Mouse (Mus musculus) liver, embryonic 15.5 days (tissue): ENCODE measurements around the gene Runx3. TPM values are rescaled to one million over a fixed set of nuclear protein-coding genes. Genes with fewer than 3 reads are reported as not detected.

Source experiments
- ATAC-seq: fragments of 200-750 bp; cut with Nextera tagmentation; 2 replicates; pipeline ENCODE4 v1.8.0; 2017; ENCODE audit warnings: moderate number of reproducible peaks, mild to moderate bottlenecking, moderate library complexity; ENCODE audit not compliant: insufficient read depth
- H3K27ac ChIP-seq: fragments of 300-500 bp; sonication (generic); replicated peaks from 2 replicates; pipeline ENCODE4 v1.5.1; 2015; ENCODE audit warnings: mild to moderate bottlenecking, inconsistent platforms
- H3K27me3 ChIP-seq: fragments of 300-500 bp; sonication (generic); 2 replicates; pipeline ENCODE4 v1.6.1; 2015; ENCODE audit warnings: mild to moderate bottlenecking, inconsistent platforms
- H3K36me3 ChIP-seq: fragments of 300-500 bp; sonication (generic); replicated peaks from 2 replicates; pipeline ENCODE4 v1.6.1; 2015; ENCODE audit warnings: moderate library complexity, mild to moderate bottlenecking, inconsistent platforms
- H3K4me1 ChIP-seq: fragments of 300-500 bp; sonication (generic); replicated peaks from 2 replicates; pipeline ENCODE4 v1.6.1; 2015; ENCODE audit warnings: inconsistent platforms
- H3K4me2 ChIP-seq: fragments of 300-500 bp; sonication (generic); 2 replicates; pipeline ENCODE4 v1.6.1; 2015; ENCODE audit warnings: moderate library complexity, mild to moderate bottlenecking, inconsistent platforms
- H3K4me3 ChIP-seq: fragments of 300-500 bp; sonication (generic); replicated peaks from 2 replicates; pipeline ENCODE4 v1.5.1; 2015; ENCODE audit warnings: mild to moderate bottlenecking, inconsistent platforms
- H3K9ac ChIP-seq: fragments of 300-500 bp; sonication (generic); 2 replicates; pipeline ENCODE4 v1.6.1; 2015; ENCODE audit warnings: moderate library complexity, mild to moderate bottlenecking, inconsistent platforms
- H3K9me3 ChIP-seq: fragments of 300-500 bp; sonication (generic); replicated peaks from 2 replicates; pipeline ENCODE4 v1.6.1; 2016; ENCODE audit warnings: inconsistent platforms
- WGBS: fragments of 180-500 bp; shearing (Covaris S2); methylation state at CpG from one replicate; pipeline ENCODE4 v1.1.7; 2015; ENCODE audit warnings: mixed read lengths; ENCODE audit not compliant: insufficient replicate concordance; 5-methylcytosine and 5-hydroxymethylcytosine counted together
- polyA plus RNA-seq: library from polyadenylated mRNA; unstranded; fragments of >200 nt; fragmentation: Nextera tagmentation; extraction: Ambion mirVana; gene quantifications from 2 replicates; pipeline ENCODE4 v1.2.1, GENCODE M21; 2015

The Runx3 gene
- polyA plus RNA-seq, 1 experiment from 2014 or later, result 0.75 TPM

DNA sequence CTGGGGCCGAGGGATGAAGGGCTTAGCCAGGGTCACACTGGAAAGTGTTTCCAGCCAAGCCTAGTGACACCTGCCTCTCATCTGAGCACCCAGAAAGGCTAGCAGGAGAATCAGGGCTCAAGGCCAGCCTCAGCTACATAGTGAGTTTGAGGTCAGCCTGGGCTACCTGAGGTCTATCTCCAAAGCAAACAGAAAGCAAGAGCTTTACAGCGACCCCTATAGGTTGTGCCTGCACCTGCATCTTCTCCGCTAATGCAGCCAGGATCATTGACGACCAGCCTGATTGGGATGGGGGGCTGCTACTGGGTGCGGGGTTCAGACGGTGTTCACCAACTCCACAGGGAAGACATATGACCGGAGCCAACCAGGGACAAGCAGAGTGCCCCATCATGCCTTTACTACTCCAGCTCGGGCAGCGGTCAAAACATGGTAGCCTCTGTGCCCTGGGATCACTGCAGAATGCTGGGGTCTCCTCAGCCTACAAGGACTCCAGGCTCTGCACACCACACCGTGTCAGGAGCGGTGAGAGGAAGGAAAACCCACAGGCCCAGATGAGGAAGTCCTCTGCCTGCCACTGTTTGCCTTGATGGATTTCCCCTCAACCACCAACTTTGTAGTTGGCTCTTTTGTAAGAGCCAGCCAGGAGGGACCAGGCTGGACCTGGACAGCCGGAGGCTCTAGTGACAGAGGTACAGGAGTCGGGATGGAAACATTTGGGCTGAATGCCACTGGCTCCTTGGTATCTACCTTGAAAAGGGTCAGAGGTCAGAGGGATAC, 35.2 kb upstream of the Runx3 start:
- no peaks in the 10 kb centered on the region for H3K36me3 ChIP-seq
- no peak overlapping the region for H3K9ac ChIP-seq
- H3K4me1 ChIP-seq, result peaks cover 3% of the 10 kb centered on the region; the same call in 1 of the 2 replicates
- H3K4me3 ChIP-seq, result no peak overlapping the region
- H3K27me3 ChIP-seq, result peaks cover 4% of the 10 kb centered on the region; the same call in 1 of the 2 replicates
- ATAC-seq, result no peak
- H3K27ac ChIP-seq, result no peak overlapping the region
- no peak overlapping the region for H3K4me2 ChIP-seq
- WGBS, result 27% methylated on average over 13 of the region's 13 CpGs
- H3K9me3 ChIP-seq, result no peaks in the 10 kb centered on the region

DNA sequence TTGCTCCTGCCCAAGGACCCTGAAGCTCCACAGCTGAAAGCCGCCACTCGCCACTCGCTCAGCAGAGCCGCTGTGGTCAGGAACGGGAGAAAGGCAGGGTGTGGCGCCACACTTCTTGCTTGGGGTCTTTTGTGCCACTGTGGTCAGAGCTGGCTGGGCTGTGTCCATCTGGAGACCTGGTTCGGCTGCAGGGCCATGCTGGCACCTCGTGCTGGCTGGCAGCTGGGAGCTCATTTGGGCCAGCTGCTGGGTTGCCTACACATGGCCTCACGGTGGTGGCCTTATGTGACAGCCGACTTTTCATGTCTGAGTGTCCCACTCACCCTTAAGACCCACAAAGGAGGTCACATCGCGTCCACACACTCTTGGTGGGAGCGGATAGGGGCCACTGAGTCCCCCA, 29.8 kb upstream of the Runx3 start:
- Histone ChIP-seq H3K27ac (no peak overlapping the region), H3K4me3 (no peak overlapping the region), H3K4me1 (no peaks in the 10 kb centered on the region), H3K9ac (no peak overlapping the region), H3K36me3 (no peaks in the 10 kb centered on the region), H3K9me3 (no peaks in the 10 kb centered on the region), H3K4me2 (no peak overlapping the region), H3K27me3 (no peaks in the 10 kb centered on the region; the same call in 1 of the 2 replicates)
- no peak for ATAC-seq
- WGBS, result 51% methylated on average over 13 of the region's 13 CpGs

DNA sequence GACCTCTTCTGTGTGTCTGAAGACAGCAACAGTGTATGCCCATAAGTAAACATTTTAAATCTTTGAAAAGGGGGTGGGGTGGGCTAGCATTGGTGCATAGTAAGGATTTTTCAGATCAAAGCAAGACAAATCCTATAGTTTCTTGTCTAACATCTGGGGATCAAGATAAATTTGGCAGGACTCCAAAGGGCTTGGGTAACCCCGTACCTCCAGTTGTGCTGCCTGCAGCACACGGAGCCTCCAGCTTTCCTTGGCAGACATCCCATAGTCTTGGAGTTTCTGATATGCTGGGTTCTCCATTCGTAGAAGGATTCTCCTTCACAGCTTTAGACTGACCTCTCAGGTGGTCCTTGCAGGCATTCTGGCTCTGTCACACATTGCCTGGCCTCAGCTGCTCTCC, 27.6 kb upstream of the Runx3 start:
- no peaks in the 10 kb centered on the region for H3K4me1 ChIP-seq
- no peak for ATAC-seq
- no peak overlapping the region for H3K4me3 ChIP-seq
- H3K9ac ChIP-seq, result no peak overlapping the region
- WGBS, result 55% methylated on average over 3 of the region's 3 CpGs
- H3K36me3 ChIP-seq, result no peaks in the 10 kb centered on the region
- no peaks in the 10 kb centered on the region for H3K9me3 ChIP-seq
- no peaks in the 10 kb centered on the region; the same call in 1 of the 2 replicates for H3K27me3 ChIP-seq
- no peak overlapping the region for H3K4me2 ChIP-seq
- H3K27ac ChIP-seq, result no peak overlapping the region

DNA sequence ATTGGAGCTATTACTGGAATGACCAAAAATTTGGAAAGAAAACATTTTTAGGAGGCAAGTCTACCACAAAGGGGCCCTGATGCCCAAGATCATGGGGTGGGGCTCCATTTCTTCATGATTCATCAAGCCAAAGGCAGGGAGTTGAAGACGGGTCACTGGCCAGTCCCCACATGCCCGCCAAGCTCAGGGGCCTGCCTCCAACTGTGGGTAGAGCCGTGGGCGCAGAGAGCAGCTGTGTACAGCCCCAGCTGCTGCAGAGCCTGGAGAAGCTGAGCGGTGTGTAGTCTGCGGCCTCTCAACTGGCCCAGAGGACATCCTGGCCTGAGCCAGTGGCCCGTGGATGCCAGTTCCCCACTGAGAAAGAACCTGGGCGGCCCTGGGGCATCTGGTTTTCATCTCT, 24.8 kb upstream of the Runx3 start:
- Histone ChIP-seq H3K4me2 (no peak overlapping the region), H3K36me3 (no peaks in the 10 kb centered on the region), H3K4me1 (no peaks in the 10 kb centered on the region), H3K9me3 (no peaks in the 10 kb centered on the region), H3K27me3 (no peaks in the 10 kb centered on the region), H3K27ac (no peak overlapping the region), H3K4me3 (no peak overlapping the region), H3K9ac (no peak overlapping the region)
- ATAC-seq, result no peak
- WGBS, result 53% methylated on average over 8 of the region's 8 CpGs

DNA sequence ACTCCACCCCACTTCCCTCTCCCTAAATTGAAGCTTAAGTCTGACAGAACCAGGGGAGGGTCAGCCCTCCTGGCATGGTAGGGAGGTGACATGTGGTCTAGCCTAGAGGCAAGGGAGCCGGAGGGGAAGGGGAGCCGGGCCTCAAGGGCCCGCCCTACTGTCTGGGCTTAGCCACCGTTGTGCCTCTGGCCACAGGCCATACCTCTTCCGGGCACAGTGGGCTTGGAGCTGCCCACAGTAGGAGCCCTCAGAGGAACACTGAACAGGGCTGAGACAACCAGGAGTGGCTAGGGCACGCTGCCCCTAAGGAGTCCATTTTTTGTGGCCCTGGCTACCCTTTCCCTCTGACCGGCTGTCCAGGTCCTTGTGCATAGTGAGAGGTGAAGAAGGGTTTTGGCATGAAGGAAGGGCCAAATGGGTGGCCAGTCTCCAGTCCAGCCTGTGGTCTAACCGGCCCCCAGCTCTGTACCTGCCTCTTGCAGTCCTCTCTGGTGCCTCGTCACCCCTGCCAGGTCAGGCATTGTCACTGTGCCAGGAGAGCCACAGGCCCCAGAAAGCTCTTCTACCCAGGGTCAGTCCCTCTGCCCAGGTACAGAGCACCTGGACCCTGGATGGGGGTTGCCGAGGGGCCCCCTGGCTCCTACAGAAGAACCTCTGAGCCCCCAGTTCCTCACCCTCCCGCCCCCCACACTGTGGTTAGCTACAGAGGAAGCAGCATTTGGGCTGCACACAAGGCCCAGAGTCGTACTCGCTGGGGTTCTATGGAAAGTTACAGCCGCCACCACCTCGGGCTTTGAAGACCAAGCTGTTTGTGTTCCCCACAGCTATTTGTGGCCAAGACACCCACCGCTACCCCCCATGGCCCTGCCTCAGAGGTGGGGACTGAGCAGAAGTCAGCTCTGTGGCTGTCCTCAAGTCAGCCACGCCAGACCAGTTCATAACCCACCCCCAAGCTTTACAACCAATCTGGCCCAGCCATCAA, 22.3 kb upstream of the Runx3 start:
- no peak for ATAC-seq
- no peak overlapping the region for H3K27ac ChIP-seq
- no peaks in the 10 kb centered on the region for H3K9me3 ChIP-seq
- H3K4me1 ChIP-seq, result no peaks in the 10 kb centered on the region
- no peaks in the 10 kb centered on the region for H3K36me3 ChIP-seq
- no peak overlapping the region for H3K4me2 ChIP-seq
- H3K27me3 ChIP-seq, result peaks cover 16% of the 10 kb centered on the region
- 36% methylated on average over 17 of the region's 17 CpGs for WGBS
- no peak overlapping the region for H3K9ac ChIP-seq
- H3K4me3 ChIP-seq, result no peak overlapping the region

DNA sequence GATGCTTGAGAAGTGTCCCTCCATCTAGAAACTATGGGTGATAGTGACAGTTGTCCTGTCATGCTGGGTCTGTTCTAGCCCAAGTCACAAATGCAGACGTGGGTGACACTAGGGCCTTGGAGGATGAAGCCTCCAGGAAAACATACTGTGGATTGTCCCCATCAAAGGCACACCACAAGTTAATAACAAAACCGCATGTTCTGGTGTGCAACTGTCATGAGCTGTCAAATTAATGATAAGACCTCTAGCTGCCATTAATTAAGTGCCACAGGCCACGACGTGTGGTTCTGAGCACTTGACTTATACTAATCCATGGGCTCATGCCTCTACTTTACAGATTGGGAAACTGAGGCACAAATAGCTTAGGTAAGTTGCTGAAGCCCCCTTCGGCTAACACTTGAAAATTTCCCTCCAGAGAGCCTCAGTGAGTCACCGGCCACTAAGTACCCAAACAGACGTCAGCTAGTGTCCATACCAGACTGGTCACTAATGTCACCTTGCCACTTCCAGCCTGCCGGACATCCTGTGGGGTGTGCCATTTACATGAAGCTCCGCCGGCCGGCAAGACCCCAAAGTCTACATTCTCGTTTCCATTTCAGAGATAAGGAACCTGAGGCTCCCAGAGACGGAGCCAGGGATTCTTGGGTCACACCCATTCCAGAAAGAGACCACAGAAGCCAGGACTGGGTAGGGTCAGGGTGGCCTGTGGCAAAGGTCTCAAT, 18.3 kb upstream of the Runx3 start:
- WGBS, result 37% methylated on average over 13 of the region's 13 CpGs
- H3K27ac ChIP-seq, result no peak overlapping the region
- no peak overlapping the region for H3K4me2 ChIP-seq
- no peaks in the 10 kb centered on the region for H3K9me3 ChIP-seq
- H3K27me3 ChIP-seq, result peaks cover 29% of the 10 kb centered on the region
- H3K4me1 ChIP-seq, result no peaks in the 10 kb centered on the region
- no peak overlapping the region for H3K4me3 ChIP-seq
- ATAC-seq, result no peak
- no peak overlapping the region for H3K9ac ChIP-seq
- H3K36me3 ChIP-seq, result no peaks in the 10 kb centered on the region

DNA sequence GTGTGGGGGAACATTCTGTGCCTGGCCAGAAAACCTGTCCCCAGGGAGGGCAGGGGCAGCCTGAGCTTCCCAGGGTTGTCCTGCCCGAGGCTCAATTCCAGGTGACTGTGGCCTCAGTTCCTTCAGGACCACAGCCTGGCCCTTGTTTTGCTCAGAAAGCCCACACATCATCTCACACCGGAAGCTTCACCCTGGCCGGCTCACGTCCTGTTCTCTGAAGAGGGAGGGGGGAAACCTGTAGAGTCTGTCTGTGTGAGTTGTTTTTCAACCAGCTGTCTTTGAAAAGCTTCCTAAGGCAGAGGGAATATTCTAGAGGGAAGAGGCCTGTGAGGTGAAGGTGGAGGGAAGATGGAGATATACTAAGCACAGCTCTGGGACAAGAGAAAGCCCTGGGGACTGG, 17.7 kb upstream of the Runx3 start:
- peaks cover 29% of the 10 kb centered on the region for H3K27me3 ChIP-seq
- whole genome bisulfite sequencing, result 12% methylated on average over 4 of the region's 4 CpGs

DNA sequence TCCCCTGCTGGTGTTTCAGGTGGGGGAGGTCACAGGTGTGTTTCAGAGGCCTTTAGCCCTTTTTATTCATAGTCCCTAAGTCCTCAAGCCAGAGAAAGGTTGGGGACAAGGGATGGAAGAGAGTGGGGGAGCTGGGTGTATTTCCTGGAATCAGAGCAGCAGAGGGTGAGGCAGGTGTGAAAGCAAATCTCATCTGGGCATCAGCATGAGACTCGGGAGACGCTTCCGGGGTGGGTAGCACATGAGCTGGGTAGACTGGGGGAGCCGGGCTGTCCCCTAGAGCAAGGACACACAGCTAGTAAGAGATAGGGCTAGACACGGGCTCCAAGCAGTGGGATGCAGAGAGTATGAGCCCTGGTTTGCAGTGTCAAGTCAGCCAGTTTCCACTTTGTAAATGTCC, 16.7 kb upstream of the Runx3 start:
- no peaks in the 10 kb centered on the region for H3K9me3 ChIP-seq
- H3K27me3 ChIP-seq, result peaks cover 33% of the 10 kb centered on the region
- no peak overlapping the region for H3K4me2 ChIP-seq
- 49% methylated on average over 5 of the region's 5 CpGs for WGBS
- H3K27ac ChIP-seq, result no peak overlapping the region
- ATAC-seq, result no peak
- H3K9ac ChIP-seq, result no peak overlapping the region
- H3K36me3 ChIP-seq, result no peaks in the 10 kb centered on the region
- H3K4me3 ChIP-seq, result no peak overlapping the region
- H3K4me1 ChIP-seq, result no peaks in the 10 kb centered on the region

More for the DNA sequence above, 17.7 kb upstream of the Runx3 start:
- Histone ChIP-seq H3K4me2 (no peak overlapping the region), H3K4me1 (no peaks in the 10 kb centered on the region), H3K27ac (no peak overlapping the region), H3K36me3 (no peaks in the 10 kb centered on the region), H3K4me3 (no peak overlapping the region), H3K9me3 (no peaks in the 10 kb centered on the region), H3K9ac (no peak overlapping the region)
- ATAC-seq, result no peak

DNA sequence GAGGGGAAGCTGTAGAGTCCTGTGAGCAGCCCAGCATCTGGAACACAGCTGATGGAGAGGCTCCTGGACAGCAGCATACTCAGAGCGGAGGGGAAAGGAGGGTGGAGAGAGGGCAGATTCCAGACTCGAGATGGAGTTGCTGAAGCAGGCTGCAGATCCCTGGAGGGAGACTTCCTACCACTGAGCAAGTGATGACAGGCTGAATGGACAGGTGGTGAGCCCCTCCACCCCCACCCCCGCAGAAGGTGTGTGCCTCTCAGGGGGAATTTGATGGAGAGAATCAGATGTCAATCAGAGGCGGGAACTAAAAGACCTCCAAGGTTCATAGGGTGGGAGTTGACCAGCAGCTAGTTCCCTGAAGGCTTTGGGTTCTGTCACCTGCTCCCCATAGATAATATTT, 13.5 kb upstream of the Runx3 start:
- H3K9me3 ChIP-seq, result no peaks in the 10 kb centered on the region
- H3K36me3 ChIP-seq, result no peaks in the 10 kb centered on the region
- H3K4me3 ChIP-seq, result no peak overlapping the region
- no peak overlapping the region for H3K4me2 ChIP-seq
- H3K9ac ChIP-seq, result no peak overlapping the region
- peaks cover 34% of the 10 kb centered on the region for H3K27me3 ChIP-seq
- 47% methylated on average over 4 of the region's 4 CpGs for WGBS
- ATAC-seq, result no peak
- H3K4me1 ChIP-seq, result no peaks in the 10 kb centered on the region
- H3K27ac ChIP-seq, result no peak overlapping the region

DNA sequence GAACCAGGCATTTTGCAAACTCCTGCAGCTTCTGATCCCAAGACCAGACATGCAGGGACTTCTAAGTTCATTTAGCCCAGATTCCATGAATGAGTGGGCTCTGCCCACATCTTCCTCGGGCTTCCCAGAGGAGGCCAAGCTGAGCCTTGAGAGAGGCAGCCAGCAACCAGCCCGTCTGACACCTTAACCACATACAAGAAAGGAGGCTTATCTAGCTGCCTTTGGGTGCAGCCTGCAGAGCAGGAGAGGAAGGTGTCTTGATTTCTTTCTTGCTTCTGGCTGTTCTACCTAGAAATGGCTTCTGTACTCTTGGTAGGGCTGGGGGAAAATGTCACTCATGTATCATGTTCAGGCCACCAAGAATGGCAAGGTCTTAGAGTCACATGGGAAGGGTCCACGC, 11.8 kb upstream of the Runx3 start:
- peaks cover 20% of the 10 kb centered on the region for H3K27me3 ChIP-seq
- ATAC-seq, result no peak
- WGBS, result 33% methylated on average over 3 of the region's 3 CpGs

DNA sequence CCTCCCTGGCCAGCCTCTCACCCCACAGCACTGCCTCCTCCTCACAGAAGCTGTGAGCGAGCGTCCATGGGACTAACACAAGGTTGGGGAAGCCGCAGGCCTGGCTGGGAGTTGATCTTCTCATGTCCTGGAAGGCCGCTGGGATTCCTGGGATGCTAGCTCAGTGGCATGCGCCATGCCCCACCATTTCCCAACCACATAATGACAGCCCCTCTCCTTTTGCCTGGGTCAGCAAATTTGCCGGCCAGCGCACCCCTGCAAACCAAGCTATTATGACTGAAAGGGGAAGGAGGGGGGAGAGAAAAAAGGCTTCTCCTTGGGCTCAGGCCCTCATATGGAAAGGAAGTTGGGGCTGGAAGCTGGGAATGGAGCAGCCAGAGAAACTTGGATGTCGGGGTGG, 6.8 kb upstream of the Runx3 start:
- Histone ChIP-seq H3K4me1 (no peaks in the 10 kb centered on the region), H3K4me2 (no peak overlapping the region), H3K27me3 (peaks cover 8% of the 10 kb centered on the region), H3K27ac (no peak overlapping the region), H3K9ac (no peak overlapping the region), H3K4me3 (no peak overlapping the region), H3K9me3 (no peaks in the 10 kb centered on the region), H3K36me3 (no peaks in the 10 kb centered on the region)
- 73% methylated on average over 8 of the region's 8 CpGs for WGBS
- no peak for ATAC-seq

More for the DNA sequence above, 11.8 kb upstream of the Runx3 start:
- no peaks in the 10 kb centered on the region for H3K9me3 ChIP-seq
- no peak overlapping the region for H3K4me3 ChIP-seq
- no peak overlapping the region for H3K9ac ChIP-seq
- no peak overlapping the region for H3K4me2 ChIP-seq
- no peaks in the 10 kb centered on the region for H3K36me3 ChIP-seq
- H3K27ac ChIP-seq, result no peak overlapping the region
- no peaks in the 10 kb centered on the region for H3K4me1 ChIP-seq
